Mouse (Mus musculus) frontal cortex, postnatal 14 days (tissue): ENCODE results near the gene Eif1.
"Not testable (repeated sequence)": the region's sequence is repeated elsewhere in the genome, so short reads cannot be mapped to it uniquely, and the experiment has no call there.

Experiments used
- DNase-seq, 2 experiments: peaks; one replicate each; pipeline ENCODE4 v3.0.0; 2022; ENCODE audit warnings: low spot score in 2 of 2

Gene Eif1

GRCm38 (mm10) chr11:100352076-100352857, 32.6 kb downstream of the Eif1 start:
- DNase-seq: no peak

DNA sequence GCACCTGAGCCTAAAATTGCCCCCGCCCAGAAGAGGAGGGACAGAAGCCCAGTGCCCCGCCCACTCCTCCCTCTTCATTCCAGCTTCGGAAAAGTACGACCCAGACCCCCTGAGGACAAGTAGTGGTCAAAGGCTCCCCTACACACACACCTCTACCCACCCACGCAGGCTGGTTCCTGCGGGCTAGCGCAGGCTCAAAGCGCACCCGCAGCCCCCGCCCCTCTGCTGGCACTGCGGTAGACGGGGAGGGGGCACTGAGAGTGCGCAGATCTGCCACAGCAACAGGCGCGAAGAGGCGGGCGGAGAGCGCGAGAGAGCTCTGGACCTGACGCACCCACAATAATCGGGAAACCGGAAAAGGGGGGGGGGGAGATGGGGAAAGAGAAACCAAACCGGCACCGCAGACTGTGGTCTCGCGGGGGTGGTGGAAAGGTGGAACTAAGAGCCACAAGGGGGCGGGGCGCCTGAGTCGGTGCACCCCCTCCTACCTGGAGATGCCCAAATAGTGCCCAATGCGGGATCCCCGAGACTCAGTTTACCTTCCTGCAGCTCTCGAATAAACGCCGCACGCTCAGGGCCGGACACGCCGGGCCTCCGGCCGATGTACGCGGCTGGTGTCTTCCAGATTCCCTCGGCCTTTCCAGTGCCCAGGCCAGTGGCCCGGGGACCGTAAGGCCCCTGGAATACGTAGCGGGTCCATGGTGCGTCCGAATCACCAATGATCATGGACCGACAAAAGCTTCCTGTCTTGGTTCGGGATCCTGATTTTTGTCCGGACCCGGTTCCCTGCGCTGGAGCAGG, 35.7 kb downstream of the Eif1 start:
- DNase-seq: peak in 1 of 2 experiments; percentile 42

DNA sequence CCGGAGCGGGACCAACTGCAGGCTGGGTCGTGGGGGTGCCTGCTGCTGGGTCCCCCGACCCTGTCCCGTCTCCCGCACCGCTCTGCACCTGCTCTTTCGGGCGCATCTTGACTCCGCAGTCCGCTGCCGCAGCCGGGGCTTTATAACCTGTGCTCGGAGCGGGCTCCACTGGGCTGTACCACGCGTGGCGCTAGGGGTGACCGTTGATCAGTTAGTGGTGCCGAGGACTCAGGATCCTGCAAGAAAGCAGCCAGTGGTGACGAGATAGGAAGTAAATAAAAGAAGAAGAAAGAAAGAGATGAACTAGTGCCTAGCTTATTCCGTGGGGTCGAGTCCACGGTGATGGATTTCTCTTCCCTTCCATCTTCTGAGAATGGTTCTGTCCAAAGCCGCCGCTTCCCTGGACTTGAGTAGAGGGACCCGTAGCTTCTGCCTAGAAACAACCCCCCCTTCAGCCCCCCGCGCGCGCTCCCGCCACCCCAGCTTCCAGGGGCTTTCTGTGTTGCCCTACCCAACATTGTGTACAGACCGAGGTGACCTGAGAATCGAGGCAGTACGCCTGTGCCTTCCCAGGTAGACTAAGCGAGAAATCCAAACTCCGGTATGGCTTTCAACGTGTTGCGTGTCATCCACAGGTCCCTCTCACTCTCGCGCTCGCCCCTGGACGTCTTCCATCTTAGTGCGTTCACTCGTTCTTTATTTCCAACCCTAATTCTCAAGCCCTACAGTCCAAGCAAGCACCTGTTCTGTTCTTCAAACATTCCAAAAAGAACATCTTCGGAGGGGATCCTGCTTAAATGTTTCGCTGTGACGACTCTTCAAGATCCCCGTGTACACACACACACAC, 36.5 kb downstream of the Eif1 start, which contains the start of gene Hap1:
Gene Hap1 (minus strand): TSS at position 157 of the 847 bp plus-strand sequence.
- DNase-seq: peak in 1 of 2 experiments; percentile 60

DNA sequence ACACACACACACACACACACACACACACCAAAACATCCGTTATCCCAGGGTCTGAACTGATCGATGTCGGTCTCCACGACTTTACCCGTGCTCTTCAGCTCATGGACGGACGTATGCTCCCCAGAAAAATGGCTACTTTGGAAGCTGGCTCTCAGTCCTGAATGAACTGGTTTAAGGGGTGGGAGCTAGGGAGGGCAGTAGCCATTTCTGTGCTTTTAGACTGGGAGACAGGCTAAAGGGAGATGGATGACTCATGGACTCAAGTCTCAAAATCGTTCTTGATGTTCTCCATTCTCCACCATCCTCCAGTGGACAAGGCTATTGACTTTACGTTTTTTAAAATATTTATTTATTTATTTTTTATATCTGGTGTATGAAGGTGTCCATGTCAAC, 37.1 kb downstream of the Eif1 start:
- DNase-seq: no peak

GRCm38 (mm10) chr11:100357408-100357807, 37.7 kb downstream of the Eif1 start:
- no peak for DNase-seq

DNA sequence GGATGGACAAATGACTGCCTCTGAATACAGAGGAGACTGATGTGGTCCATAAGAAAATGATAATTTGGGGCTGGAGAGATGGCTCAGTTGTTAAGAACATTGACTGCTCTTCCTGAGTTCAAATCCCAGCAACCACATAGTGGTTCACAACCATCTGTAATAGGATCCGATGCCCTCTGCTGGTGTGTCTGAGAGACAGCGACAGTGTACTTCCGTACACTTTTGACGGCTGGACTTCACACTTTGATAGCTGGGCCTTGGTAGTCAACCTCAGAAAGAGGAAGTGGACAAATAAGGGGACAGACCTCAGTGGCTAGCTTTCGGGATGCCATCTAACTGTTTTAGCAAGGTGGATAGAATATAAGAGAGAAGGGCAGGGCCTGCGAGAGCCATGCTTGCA, 40.5 kb downstream of the Eif1 start:
- no peak for DNase-seq

DNA sequence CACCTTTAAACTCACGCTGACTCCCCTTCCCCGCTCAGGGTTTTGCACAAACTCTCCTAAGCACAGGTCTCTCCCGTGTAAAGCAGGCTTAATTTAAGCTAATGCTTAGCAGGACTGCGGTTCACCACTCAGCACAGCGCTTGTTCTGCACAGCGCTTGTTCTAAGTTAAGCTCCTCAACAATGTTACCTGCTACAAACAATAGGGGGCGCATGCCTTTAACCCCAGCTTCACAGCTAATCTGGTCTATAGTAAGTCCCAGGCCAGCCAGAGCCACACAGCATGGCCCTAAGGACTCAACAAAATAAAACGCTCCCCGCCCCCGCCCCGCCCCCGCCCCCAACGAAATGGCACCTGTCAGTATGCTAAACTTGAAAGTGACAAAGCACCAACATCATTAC, 41.4 kb downstream of the Eif1 start:
- not testable (repeated sequence) for DNase-seq

DNA sequence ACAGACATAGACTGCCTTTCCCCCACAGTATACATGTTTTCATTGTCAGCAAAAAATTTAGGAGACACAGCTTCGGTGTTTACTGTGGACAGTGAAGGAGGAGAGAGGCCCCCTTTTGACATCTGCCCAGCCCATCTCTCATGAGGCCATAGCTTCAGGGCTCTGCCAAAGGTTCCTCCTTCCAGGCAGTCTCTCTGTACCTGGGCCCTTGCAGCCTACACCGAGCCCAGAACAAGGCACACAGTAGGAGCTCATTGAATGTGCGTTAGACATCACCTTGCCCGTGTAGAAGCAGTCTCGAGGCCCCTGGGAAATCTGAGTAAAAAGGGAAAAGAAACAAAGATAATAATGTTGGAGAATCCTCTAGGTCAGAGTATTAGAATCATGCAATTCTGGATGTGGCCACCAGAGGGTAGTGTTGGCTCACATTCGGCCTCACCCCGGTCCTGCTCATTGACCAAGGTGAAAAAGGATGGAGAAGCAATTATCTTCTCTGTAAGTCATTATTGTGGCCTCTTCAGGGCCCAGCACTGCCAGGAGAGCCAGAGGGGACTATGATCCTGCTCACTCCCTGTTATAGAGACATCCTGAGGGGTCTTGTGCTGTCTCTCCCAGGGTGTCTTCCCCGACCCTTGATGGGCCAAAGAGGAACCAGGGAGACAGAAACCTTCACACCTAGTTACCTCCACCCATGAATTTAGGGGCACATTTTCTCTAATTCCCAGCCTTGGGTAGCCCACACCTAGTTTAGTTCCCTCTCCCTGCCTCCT, 42.7 kb downstream of the Eif1 start:
- DNase-seq: peak in 1 of 2 experiments; percentile 75

DNA sequence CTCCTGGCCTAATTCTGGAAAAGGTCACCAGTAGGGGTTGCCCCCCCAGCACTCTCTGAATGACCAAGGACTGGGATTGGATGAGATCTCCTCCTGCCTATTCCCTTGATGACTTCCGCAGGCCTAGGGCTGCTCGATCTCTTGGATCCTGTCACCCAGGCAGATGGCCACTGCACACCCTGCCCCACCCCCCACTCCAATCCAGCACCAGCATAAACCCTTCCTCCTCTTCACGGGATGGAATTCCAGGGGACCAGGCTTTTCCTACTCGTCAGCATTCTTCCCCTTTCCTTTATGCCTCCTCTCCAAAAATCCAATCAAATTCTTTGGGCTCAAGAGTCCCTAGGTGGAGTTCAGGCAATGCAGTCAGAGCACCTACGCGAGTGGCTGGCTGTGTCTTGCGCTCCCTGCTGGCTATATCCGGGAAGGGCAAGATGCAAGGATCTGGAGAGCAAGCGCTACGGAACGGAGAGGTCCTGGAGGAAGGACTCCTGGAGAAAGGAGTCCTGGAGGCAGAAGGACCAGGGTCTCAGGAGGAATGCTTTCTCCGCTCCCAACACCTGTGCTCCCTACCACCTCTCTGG, 43.4 kb downstream of the Eif1 start:
- peak in 1 of 2 experiments; percentile 58 for DNase-seq

- no peak for DNase-seq
Observed at GRCm38 (mm10) chr11:100369145-100369544, 49.5 kb downstream of the Eif1 start.

DNA sequence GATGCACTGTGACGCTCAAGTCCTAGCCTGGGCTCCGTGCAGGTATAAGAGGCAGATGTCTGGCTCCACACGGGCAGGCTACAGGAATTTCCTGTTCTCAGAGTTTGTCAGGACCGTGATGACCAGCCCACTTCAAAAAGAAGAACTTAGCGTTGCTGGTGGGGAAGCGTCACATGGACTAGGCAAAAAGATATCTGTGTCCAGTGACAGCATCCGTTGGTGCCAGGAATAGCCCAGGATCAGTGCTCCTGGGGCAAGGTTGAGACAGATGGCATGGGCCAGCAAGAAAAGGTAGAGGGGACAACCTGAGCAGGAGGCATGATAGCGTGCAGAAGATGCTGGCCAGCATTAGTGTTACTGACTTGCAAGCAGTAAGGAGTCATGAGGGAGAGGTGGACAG, 50.1 kb downstream of the Eif1 start:
- no peak for DNase-seq
